Mouse (Mus musculus) liver, embryonic 14.5 days (tissue): Measurements from ENCODE around the gene Fosl1.

ENCODE experiments used
- CTCF ChIP-seq: IDR thresholded peaks from 2 replicates; pipeline ENCODE4 v1.5.1; 2016; ENCODE audit warnings: antibody characterized with exemption, low read depth, control low read depth
- EP300 ChIP-seq: IDR thresholded peaks from 2 replicates; pipeline ENCODE4 v1.6.1; 2016; ENCODE audit warnings: antibody characterized with exemption, low read depth

DNA sequence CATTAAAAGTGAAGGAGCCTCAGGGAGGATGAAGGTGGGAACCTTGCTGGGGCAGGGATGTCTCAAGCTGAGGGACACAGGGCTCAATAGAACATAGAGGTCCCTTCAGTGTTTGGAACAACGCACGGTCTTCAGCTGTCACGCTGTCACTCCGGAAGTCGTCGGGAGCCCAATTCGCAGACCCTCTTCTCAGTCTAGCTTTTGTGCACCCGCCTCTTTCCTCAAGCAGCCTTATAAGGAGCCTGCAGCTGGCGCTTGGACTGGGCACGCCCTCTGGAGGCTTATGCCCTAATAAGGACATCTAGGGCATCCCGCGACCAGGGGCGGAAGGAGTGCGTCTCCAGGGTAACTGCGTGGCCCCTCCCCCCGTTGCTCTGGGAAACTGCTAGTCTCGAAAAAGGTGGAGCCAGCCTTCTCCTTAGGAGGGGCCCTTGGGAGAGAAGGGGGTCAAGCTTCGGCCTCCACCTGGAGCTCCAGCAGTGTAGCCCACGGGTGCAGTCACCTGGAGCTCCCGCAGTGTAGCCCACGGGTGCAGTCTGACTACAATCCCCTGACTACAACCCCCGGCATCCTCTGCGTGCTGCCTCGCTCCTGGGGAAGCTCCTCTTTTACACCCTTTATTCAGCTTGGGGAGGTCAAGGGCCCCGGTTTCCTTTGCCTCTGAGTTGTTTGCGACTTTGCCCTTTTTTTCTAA, 41.7 kb downstream of the Fosl1 start:
- TF ChIP-seq CTCF (peak; percentile 37; the same call in 1 of the 2 replicates), EP300 (no peak)
